Mouse (Mus musculus) layer of hippocampus, adult 11-12 months (tissue): ENCODE measurements around the gene Dennd2c.
A peak's percentile ranks its signal among the peaks of the same experiment; 100 is the strongest.

ENCODE experiments used
- DNase-seq: peaks from one replicate; pipeline ENCODE4 v3.0.0; 2022; ENCODE audit warnings: low spot score

Dennd2c gene

DNA sequence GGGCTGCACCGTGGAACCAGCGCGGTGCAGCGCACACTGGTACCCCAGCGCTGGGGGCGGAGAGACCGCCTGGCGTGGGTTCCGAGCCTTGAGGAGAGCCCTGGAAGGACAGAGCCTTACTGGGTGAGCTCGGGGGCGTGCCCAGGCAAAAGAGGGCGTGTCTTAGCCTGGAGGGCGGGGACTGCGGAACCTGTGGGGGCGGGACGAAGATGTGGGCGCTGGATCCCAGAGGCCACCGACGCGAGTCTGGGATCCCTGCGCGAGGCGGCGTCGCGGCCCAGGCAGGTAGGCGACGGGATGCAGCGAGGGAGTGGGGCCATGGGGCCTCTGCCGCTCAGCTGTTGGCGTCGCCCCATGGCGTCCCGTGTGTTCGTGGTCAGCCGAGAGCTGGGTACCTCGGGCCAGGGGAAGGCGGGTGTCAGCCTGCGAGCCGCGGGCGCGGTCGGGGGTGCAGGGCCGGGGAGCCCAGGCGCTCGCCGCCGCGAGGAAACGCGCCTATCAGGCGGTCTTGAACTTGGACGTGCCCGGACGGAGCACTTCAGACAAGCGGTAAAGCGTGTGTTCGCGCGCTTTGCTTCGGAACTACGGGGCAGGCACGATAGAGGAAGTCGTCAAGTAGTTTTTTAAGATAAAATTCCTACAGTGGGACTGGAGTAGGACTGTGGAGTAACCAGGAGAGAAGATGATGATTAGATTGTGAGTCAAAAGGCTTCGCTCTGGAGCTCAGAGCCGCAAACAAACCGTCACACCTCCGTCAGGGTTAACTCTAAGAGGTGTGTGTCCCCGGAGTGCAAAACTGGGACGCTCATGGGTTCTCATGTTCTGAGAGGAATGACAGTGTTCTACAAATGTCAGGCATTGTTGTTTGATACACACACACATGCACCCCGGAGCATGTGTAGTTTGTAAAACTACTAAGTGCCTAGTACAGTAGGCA, at the start of gene Dennd2c:
Gene Dennd2c (plus strand): TSS at position 151 of the 937 bp plus-strand sequence.
- peak; percentile 78 for DNase-seq

DNA sequence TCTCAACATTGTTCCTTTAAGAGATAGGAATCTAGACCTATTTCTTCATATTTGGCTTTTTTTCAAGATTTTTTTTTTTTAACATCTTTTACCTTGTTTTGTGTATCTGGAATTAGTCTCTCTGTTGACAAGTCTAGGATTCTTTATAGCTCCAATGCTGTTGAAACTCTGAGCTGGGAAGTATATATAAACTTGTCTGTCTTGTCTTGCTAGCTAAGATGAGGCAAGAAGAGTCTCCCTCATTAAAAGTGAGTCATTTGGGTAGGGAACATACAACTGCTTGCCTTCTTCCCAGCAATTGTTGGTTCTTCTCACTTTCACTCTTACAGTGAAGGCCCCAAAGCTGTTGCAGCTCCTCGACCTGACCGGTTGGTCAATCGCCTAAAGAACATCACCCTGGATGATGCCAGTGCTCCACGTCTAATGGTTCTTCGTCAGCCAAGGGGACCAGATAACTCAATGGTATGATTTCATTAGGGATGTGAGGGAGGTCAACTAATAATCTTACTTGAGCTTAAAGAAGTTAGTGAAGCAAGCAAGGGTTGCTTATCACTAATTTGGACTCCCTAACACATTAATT, 46.3 kb upstream of the Dennd2c start:
- DNase-seq = no peak

DNA sequence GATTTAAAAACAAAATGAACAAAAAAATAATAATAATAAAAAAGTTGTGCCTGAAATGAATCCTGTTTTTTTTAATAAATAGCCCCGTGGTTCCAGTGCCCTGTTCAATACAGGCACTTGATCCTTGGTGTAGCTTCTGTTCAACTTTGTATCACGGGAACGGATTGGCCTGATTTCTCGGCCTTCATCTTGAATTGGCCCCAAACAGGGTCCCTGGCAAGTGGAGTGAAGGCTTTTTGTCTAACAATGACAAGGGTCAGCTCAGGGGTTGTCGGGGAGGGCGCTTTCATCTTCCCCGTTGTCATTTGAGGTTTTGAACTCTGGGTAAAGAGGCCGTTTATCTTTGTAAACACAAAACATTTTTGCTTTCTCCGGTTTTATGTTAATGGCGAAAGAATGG, 44.7 kb upstream of the Dennd2c start:
- DNase-seq = peak; percentile 9

DNA sequence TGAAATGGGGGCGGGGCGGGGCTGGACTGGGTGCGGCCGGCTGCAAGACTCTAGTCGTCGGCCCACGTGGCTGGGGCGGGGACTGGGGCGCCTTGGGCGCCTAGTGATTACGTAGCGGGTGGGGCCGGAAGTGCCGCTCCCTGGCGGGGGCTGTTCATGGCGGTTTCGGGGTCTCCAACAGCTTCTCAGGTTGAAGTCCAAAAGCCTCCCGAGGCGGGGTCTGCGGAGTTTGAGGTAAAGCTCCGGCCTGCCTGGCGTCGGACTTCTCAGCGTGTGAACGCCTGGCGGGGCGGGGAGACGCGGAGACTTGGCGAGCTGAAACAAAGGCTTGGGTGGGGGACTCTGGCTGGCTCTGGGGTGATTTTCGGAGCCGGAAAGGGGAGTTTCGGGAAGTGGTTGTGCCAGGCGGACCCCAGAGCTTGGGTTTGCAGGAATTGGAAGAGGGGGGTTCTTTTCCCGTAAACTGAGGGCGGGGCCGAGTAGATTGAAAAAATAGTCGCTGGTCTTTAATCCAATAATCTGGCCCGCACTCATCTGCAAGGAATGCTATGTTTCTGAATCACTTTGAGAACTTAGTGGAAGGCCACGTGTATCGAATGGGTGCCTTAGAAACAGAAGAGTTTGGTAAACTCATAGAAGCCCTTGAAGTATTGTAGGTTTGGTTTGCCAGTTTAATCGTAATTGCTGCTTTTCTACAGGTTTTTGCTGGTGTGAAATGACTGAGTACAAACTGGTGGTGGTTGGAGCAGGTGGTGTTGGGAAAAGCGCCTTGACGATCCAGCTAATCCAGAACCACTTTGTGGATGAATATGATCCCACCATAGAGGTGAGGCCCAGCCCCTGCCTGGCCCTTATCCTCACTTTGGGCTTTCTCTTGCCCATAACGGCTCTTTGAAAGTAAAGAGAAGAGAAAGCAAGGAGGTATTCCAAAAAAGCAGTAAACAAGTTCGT, 43.9 kb upstream of the Dennd2c start, which contains the start of gene Nras:
Gene Nras (plus strand): TSS at position 79 of the 951 bp plus-strand sequence.
- DNase-seq = peak; percentile 92

DNA sequence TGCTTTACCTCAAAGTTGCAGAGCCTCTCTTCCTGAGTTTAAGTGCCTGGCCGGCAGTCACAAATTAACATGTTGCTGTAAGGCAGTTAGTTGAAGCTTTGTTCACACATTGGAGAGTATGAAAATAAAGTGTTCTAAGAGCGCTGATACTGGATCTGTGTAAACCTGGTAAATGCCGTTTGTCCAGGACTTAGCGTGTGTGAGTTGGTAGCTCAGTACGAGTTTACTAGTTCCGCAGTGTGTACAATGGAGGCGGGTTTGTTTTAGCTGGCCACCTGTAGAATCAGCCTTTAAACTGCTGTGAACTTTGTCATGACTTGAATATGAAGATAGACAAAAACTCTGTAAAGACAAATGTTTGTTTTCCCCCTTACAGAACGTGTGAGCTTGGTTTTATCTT, 35.5 kb upstream of the Dennd2c start:
- no peak for DNase-seq

DNA sequence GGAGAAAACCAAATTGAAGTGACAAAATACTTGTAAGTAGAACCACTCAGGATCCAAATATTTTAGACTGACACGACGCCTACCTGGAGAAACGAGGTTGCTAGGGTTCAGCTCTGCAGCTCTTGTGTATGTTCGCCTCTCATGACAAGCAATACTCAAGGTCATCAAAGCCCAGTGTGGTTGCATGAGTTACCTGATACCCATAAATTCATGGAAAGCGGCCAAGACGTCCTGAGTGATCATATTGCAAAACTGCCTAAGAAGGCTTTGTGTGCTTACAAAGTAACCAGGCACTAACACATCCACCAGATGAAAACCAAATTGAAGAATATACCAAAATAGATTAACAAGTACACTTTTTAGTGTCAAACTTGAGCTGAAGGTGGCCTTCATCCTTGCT, 33.4 kb upstream of the Dennd2c start:
- DNase-seq = no peak

DNA sequence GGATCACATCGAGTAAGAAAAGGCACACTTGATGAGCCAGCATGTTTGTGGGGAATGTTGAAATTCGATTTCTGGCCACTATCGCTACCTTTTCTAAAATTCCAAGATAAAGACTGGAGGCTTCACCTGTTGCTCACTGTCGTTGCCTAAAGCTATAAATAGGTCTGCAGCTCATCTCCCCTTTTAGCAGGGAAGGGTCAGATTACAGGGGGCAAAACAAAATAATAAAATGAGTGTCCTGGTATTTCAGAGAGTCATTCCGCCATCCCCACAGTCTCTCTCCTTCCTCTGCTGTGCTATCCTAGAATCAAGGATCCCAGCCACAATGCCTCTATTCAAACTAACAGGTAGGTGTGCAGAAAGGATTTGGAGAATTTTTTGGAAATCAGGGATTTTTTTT, 28.6 kb upstream of the Dennd2c start, which contains the start of gene Ampd1:
Gene Ampd1 (plus strand): TSS at position 244 of the 400 bp plus-strand sequence.
- no peak for DNase-seq

DNA sequence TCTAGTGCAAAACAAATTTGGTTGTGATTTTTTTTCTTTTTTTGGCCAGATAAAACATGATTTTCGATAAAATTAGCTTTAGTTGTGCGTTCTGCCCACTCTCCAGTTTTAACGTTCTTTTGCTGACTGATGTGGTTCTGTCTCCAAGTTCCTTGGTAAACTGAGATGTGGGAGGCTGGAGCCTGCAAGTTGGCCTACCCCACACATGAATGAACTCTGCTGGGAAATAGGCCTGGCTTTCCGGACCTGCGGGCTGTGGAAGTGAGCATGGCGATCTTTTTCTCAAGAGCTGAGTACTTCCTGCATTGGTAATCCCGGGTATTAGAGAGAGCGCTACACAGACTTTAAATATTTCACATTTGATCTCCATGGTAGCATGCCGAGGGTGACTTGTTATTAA, 26.5 kb upstream of the Dennd2c start:
- no peak for DNase-seq

DNA sequence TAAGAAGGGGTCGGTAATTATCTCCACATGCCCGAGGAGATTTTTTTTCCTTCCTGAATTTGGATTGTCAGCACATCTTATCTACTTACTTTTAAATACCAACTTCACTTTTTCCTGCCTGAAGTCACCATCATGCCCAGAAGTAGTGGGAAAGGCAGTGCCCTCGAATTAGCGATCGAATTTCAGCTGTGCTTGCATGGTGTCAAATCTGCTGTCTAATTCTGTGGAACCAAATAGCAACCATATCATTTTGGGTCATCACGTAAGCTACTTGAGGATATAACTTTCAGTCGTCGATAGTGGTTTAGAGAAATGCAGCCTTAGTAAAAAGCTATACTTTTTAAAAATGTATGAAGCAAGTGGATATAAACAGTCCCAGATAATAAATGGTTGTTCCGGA, 25.9 kb upstream of the Dennd2c start:
- no peak for DNase-seq

DNA sequence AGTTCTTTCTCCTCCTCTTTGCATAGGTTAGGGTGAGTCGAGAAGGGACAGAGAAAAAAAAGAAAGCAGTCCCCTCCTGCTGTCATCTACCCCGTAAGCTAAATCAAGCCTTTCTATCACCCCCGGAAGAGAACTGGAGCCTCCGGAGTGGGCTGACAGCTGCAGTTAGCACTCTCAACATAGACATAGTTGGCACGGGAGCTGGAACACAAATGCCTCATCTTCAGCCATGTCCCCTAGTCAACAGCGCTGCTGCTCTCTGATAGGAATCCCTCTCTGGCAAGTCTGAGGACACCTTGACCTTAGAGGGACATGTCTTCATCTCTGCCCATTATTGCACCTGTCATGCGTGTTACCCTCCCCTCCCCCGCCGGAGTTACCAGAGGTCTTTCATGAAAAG, 23.1 kb upstream of the Dennd2c start:
- DNase-seq = peak; percentile 6

DNA sequence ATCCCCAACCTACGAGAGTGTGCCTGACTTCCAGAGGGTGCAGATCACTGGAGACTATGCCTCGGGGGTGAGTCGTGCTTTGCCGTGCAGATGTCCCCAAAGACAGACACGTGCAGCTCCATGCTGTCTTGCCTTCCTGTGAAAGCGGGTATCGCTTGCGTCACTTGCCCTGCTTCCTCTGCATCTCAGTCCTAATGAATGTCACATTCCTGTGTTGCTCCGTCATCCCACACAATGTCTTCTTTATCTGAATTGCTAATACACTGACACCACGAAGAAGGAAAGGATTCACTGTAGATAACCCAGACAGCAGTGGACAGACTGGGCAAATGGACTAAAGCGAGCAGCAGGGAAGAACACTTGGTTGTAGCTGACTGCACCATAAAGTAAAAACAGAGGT, 21.4 kb upstream of the Dennd2c start:
- DNase-seq = no peak

DNA sequence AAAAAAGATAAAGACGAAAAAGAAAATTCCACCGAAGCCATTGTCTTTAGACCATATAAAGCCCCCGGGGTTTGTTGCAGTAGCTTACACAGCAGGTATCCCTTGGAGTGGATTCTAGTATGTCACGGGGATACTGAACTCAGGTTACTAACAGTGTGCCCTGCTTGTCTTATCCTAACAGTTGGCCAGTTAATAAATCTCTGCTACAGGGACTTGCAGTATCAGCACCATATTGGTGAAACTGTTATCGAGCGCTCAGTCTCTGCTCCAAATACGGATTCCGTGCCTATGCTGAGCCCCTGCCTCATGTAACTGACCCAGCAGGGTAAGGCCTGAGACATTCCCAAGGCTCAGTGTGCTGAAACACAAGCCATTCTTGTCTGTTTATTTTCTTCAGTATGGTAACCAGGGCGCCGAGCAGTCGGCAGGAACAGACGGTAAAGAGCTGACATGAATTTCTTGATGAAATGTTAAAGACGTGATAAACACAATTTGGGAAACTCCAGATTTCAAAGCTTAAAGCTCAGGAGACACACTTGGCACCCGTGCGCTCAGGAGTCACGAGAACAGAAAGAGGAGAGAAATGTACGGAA, 20.4 kb upstream of the Dennd2c start:
- DNase-seq = no peak

DNA sequence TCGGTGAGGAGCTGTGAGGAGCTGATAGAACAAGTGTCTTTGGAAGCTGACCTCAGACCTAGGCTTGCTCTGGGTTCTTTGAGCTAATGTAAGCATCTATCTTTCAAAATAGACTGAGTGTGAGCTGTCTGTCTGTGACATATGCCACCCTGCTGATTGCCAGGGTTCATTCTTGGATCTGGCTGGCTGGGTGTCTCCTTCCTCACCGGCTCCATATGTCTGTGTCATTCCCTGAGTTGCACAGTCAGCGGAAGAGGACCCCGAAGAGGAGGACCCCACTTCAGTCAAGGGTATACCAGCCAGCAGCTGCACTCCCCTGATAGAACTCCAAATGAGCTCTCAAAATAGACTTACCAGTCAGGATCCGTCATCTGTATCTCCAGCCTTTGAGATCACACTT, 19.6 kb upstream of the Dennd2c start:
- DNase-seq = peak; percentile 10

DNA sequence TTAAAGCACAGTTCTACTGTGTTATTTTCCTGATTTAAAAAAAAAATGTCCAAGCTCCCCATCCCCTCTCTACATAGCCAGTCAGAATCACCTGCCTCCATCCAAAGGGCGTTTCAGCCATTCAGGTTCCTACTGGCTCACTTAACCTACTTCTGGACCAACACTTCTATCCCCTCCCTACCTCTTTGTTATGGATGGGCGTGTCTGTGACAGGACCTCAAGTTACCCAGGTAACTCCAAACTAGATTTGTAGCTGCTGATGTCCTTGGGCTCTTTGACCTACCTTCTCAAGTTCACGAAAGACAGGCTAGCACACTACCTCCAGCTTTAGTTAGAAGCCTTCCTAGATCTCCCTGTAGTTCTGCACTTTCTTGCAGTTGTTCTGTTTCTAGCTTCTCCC, 16.4 kb upstream of the Dennd2c start:
- no peak for DNase-seq

DNA sequence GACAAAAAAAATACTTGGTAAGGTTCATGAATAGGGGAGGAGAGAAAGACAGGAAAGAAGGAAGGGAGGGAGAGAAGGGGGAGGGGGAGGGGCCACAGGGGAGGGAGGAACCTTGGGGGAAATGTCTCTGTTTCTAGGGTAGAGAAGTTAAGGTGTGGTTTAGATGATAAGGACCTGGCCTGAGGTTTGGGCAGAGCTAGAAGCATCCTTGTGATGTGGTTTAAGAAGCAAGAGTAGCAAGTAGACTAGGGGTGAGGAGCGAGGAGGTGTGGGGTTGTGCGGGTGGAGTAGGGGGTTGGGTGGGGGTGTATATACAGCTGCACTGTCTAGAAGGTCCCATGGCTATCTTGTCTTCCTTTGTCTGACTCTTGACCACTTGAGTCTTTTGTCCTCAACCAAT, 10.7 kb upstream of the Dennd2c start:
- DNase-seq = no peak

DNA sequence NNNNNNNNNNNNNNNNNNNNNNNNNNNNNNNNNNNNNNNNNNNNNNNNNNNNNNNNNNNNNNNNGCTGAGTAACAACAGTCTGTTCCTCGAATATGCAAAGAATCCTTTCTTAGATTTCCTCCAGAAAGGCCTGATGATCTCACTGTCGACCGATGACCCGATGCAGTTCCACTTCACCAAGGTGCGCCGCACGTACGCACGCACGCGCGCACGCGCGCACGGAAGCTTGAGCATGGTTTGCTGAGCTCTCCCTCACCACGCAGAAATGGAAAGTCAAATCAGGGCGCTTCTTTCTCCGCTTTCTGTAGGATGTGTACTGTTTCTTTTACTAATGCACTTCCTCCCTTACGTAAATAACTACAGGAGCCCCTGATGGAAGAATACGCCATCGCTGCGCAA, 3.7 kb upstream of the Dennd2c start:
- no peak for DNase-seq

DNA sequence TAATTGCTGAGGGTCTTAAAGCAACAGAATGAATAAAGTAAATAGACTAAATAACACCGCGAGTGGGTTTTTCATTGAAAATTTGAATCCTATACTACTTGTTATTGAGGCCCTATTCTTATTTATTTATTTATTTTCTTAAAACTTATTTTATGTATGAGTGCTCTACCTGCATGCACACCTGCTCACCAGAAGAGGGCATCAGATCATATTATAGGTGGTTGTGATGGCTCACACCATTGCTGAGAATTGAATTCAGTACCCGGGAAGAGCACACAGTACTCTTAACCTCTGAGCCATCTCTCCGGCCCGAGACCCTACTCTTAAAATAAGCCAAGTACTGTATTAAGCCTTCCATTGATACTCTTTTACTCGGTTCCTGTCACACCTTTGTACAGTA, 2.7 kb upstream of the Dennd2c start:
- DNase-seq = no peak

DNA sequence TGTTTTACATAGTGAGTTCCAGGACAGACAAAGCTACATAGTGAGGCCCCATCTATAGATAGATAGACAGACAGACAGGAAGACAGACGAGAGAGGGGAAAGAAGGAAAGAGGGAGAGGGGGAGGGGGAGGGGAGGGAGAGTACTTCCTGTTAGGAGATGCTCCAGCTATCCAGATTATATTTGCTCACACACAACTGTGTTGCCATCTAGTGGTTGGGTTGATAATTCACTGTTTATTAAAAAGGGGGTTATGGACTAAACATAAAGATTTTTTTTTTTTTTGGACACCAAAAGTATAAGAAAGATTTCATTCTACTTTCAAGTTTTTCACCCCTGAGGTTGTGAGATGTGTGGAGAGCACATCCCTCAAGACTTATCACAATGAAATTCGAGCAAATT, 1.7 kb upstream of the Dennd2c start:
- no peak for DNase-seq

DNA sequence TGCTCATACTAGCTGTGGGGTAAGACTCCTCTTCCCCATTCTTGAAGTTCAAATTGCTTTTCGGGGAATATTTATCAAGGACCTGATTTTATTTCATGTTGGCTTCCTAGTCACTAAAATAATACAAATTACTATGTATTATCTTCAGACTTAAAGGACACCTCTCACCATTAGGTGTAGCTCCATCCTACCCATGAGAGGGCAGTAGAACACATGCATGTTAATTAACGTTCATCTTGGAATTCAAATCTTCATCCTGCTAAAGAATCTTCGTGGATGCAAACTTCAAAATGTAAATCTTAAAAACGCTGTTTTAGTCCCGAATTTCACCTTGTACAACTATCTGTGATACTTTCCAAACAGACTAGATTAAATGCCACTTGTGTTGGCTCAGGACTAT, 1.2 kb upstream of the Dennd2c start:
- no peak for DNase-seq

DNA sequence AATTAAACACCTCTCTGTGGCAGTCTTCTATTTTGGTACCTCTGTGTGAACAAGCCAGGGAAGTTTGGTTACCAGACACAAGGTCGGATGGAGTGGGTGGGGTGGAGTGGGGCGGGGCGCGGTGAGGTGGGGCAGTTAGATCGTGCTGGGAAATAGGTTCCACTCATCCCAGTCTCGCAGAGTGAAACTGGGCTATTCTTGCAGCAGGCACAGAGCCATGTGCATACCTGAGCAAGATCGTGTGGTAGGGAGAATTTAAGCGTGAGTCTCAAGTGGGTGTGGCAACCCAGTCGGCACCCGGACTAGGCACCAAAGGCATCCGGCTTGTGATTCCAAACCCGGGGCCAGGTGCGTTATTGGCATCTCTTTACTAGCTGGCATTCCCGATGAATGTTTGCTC, 495 bp upstream of the Dennd2c start:
- DNase-seq = no peak

DNA sequence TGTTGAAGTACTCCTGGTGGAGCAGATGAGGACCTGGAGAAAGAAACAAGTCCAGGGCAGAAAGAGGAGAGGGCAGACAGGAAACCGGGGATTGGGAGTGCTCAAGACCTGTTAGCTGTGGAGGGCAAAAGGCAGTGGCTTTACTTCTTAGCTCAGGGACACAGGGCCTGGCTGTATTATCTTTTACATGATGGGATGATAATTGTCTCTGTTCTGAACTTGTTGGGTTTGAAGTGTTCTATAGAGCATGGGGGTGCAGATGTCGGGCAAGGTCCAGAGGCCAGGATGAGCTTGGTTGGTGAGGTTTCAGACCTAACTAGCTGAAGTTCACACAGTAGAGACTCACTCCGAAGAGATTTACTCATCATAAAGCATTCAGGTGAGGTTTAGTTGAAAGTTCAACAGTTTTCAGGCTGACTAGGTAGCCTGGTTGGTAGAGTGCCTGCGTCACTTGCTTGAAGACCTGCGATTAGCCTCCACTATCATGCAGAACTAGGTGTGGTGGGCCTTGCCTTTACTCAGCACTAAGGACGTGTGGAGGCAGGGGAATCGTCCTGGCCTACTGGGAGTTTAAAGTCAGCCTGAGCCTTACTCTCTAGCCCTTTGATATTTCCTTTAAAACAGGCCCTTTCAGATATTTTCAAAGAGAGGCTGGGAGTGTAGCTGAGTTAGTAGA, 5.3 kb downstream of the Dennd2c start:
- DNase-seq = no peak
